Mouse (Mus musculus): ENCODE measurements around the gene Tenm2.

Gene Tenm2

GRCm38 (mm10) chr11:36053457-36053856 is 1182.3 kb downstream of the Tenm2 start:
- no peak for DNase-seq (ENCODE audit: low spot score in 2 of 2)

- DNase-seq (ENCODE audit: low spot score in 2 of 2), result no peak
Observed at GRCm38 (mm10) chr11:36052598-36052997, 1183.2 kb downstream of the Tenm2 start.

GRCm38 (mm10) chr11:36052091-36052490 is 1183.7 kb downstream of the Tenm2 start:
- no peak for DNase-seq (ENCODE audit: low spot score in 2 of 2)

GRCm38 (mm10) chr11:36049547-36049946 is 1186.2 kb downstream of the Tenm2 start:
- DNase-seq (ENCODE audit: low spot score in 2 of 2), result no peak

- no peak for DNase-seq (ENCODE audit: low spot score in 2 of 2)
Observed at GRCm38 (mm10) chr11:36045681-36046276, 1190.0 kb downstream of the Tenm2 start.

- DNase-seq (ENCODE audit: low spot score in 2 of 2), result no peak
Observed at GRCm38 (mm10) chr11:36041411-36041810, 1194.4 kb downstream of the Tenm2 start.

- DNase-seq (ENCODE audit: low spot score in 2 of 2), result no peak
Observed at GRCm38 (mm10) chr11:36040508-36041233, 1195.1 kb downstream of the Tenm2 start.

GRCm38 (mm10) chr11:36039825-36040224 is 1195.9 kb downstream of the Tenm2 start:
- no peak for DNase-seq (ENCODE audit: low spot score in 2 of 2)

- no peak for DNase-seq (ENCODE audit: low spot score in 2 of 2)
Observed at GRCm38 (mm10) chr11:36038386-36038785, 1197.4 kb downstream of the Tenm2 start.

GRCm38 (mm10) chr11:36037311-36037710 is 1198.5 kb downstream of the Tenm2 start:
- DNase-seq (ENCODE audit: low spot score in 2 of 2), result no peak

- peak in 1 of 2 experiments; percentile 10 for DNase-seq (ENCODE audit: low spot score in 2 of 2)
Observed at GRCm38 (mm10) chr11:36036061-36036695, 1199.6 kb downstream of the Tenm2 start.

- no peak for DNase-seq (ENCODE audit: low spot score in 2 of 2)
Observed at GRCm38 (mm10) chr11:36031751-36032150, 1204.0 kb downstream of the Tenm2 start.

- DNase-seq (ENCODE audit: low spot score in 2 of 2), result no peak
Observed at GRCm38 (mm10) chr11:36020009-36020408, 1215.8 kb downstream of the Tenm2 start.

GRCm38 (mm10) chr11:36013179-36013578 is 1222.6 kb downstream of the Tenm2 start:
- DNase-seq (ENCODE audit: low spot score in 2 of 2), result no peak

GRCm38 (mm10) chr11:36009281-36010208 is 1226.2 kb downstream of the Tenm2 start:
- no peak for DNase-seq (ENCODE audit: low spot score in 2 of 2)

GRCm38 (mm10) chr11:36002900-36003299 is 1232.9 kb downstream of the Tenm2 start:
- DNase-seq (ENCODE audit: low spot score in 2 of 2), result no peak

- DNase-seq (ENCODE audit: low spot score in 2 of 2), result peak; percentile 27 to 43
Observed at GRCm38 (mm10) chr11:36001282-36001970, 1234.3 kb downstream of the Tenm2 start.

GRCm38 (mm10) chr11:36000585-36001281 is 1235.0 kb downstream of the Tenm2 start:
- no peak for DNase-seq (ENCODE audit: low spot score in 2 of 2)

GRCm38 (mm10) chr11:36000038-36000437 is 1235.7 kb downstream of the Tenm2 start:
- DNase-seq (ENCODE audit: low spot score in 2 of 2), result no peak

GRCm38 (mm10) chr11:35998048-35998447 is 1237.7 kb downstream of the Tenm2 start:
- DNase-seq (ENCODE audit: low spot score in 2 of 2), result no peak

- DNase-seq (ENCODE audit: low spot score in 2 of 2), result no peak
Observed at GRCm38 (mm10) chr11:35995310-35995709, 1240.5 kb downstream of the Tenm2 start.
